Mouse (Mus musculus) retina, embryonic 14.5 days (tissue): ENCODE measurements around the gene Hyls1.
A peak's percentile ranks its signal among the peaks of the same experiment; 100 is the strongest.
"Not testable (repeated sequence)": the region's sequence is repeated elsewhere in the genome, so short reads cannot be mapped to it uniquely, and the experiment has no call there.

Experiments used
- DNase-seq: peaks from one replicate; pipeline ENCODE4 v3.0.0-alpha.2; 2015; ENCODE audit warnings: low spot score

The Hyls1 gene

GRCm38 (mm10) chr9:35569571-35570534, at the start of gene Hyls1, which contains the start of gene Pate2:
Hyls1 (minus strand) TSS chr9:35570398.
Pate2 (plus strand) TSS chr9:35570284.
- DNase-seq = peak; percentile 98

- not testable (repeated sequence) for DNase-seq
These were observed 46.6 kb upstream of the Hyls1 start for GRCm38 (mm10) chr9:35616784-35617183.

GRCm38 (mm10) chr9:35614005-35614404, 43.8 kb upstream of the Hyls1 start:
- peak; percentile 16 for DNase-seq

GRCm38 (mm10) chr9:35611841-35612240, 41.6 kb upstream of the Hyls1 start, which contains the start of gene Pate4:
Pate4 (minus strand) TSS chr9:35611941.
- DNase-seq = no peak

GRCm38 (mm10) chr9:35607647-35608405, 37.6 kb upstream of the Hyls1 start:
- no peak for DNase-seq

- DNase-seq = peak; percentile 45
These were observed 22.7 kb upstream of the Hyls1 start for GRCm38 (mm10) chr9:35592903-35593302.

GRCm38 (mm10) chr9:35587674-35588073, 17.5 kb upstream of the Hyls1 start:
- no peak for DNase-seq

GRCm38 (mm10) chr9:35574416-35574815, 4.2 kb upstream of the Hyls1 start:
- DNase-seq = no peak

GRCm38 (mm10) chr9:35570663-35571062, 465 bp upstream of the Hyls1 start:
- DNase-seq = no peak

- DNase-seq = no peak
These were observed 2.2 kb downstream of the Hyls1 start for GRCm38 (mm10) chr9:35567995-35568394.

- no peak for DNase-seq
These were observed 5.5 kb downstream of the Hyls1 start for GRCm38 (mm10) chr9:35564536-35565240.

GRCm38 (mm10) chr9:35561583-35561982, 8.6 kb downstream of the Hyls1 start:
- no peak for DNase-seq

- DNase-seq = no peak
These were observed 9.1 kb downstream of the Hyls1 start for GRCm38 (mm10) chr9:35561076-35561475.

GRCm38 (mm10) chr9:35559009-35559890, 10.9 kb downstream of the Hyls1 start:
- peak; percentile 96 for DNase-seq

GRCm38 (mm10) chr9:35558257-35559008, 11.8 kb downstream of the Hyls1 start, which contains the start of the genes Ddx25 and Pus3:
Ddx25 (minus strand) TSS chr9:35558528.
Pus3 (plus strand) TSS chr9:35558595.
- peak; percentile 78 for DNase-seq

GRCm38 (mm10) chr9:35556494-35557102, 13.6 kb downstream of the Hyls1 start:
- DNase-seq = no peak

GRCm38 (mm10) chr9:35548455-35548854, 21.7 kb downstream of the Hyls1 start:
- DNase-seq = no peak

GRCm38 (mm10) chr9:35546745-35547144, 23.5 kb downstream of the Hyls1 start:
- no peak for DNase-seq

- DNase-seq = no peak
These were observed 24.5 kb downstream of the Hyls1 start for GRCm38 (mm10) chr9:35545704-35546103.

- no peak for DNase-seq
These were observed 25.5 kb downstream of the Hyls1 start for GRCm38 (mm10) chr9:35544666-35545065.
